Mouse (Mus musculus) lung, postnatal 14 days (tissue): ENCODE results near the gene Ctdspl.
A peak's percentile ranks its signal among the peaks of the same experiment; 100 is the strongest.

Experiments used
- DNase-seq: peaks from one replicate; pipeline ENCODE4 v3.0.0; 2021

Ctdspl gene

DNA sequence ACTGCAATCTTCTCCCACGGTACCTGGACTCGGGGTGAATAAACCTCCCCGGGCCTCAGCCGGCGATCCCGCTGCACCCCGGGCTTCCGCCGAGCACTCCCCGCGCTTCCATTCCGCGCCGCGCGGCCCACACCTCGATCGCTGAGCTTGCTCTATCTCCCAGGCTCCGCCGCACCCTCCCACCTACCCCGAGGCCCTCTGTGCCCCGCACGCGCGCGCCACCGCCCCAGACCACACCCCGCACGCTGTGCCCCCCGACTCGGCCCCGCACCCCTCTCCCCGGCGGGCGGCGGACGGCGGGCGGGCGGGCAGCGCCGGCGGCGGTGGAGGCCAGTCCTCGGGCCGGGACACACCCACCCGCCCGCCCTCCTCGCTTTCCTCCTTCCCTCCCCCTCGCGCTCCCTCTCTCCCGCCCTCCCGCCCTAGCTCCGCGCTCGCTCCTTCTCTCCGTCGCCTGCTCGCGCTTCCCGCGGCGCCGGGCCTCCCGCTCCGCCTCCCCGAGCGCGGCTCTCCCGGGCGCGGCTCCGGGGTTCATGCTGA, at the start of gene Ctdspl:
TSS of gene Ctdspl (plus strand) at position 343 of the 540 bp plus-strand sequence.
- DNase-seq, result peak; percentile 58

- DNase-seq, result no peak
These were observed 49.4 kb upstream of the Ctdspl start for GRCm38 (mm10) chr9:118876902-118877301.

DNA sequence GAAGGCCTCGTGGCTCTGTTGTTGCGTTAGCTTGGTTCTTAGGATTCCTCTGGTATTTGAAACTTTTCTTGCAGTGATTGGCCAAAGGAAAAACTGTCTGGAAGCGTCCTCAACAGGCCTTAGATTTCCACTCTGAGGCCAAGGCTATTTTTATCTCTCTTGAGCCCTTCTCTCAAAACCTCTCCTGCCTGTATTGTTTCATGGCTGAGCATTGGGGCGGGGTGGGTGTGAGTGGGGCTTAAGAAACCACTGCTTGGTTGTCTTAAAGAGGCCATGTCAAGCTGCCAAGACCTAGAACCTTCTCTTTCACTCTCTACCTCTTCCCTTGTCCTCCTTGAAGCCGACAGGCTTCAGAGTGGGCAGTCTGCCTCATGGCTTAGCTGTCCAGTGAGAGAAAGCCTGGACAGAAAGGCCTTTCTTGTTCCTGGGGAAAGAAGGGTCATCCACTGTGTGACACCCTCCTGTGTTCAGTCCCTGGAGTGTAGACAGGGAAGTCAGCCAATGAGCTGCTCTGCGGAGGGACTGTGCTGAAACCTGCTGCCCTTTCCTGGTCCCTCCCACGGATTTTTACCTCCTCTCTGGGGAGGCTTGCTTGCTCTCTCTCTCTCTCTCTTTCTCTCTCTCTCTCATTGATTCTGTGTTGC, 48.8 kb upstream of the Ctdspl start:
- DNase-seq, result peak; percentile 50

- no peak for DNase-seq
These were observed 47.7 kb upstream of the Ctdspl start for GRCm38 (mm10) chr9:118878596-118878995.

DNA sequence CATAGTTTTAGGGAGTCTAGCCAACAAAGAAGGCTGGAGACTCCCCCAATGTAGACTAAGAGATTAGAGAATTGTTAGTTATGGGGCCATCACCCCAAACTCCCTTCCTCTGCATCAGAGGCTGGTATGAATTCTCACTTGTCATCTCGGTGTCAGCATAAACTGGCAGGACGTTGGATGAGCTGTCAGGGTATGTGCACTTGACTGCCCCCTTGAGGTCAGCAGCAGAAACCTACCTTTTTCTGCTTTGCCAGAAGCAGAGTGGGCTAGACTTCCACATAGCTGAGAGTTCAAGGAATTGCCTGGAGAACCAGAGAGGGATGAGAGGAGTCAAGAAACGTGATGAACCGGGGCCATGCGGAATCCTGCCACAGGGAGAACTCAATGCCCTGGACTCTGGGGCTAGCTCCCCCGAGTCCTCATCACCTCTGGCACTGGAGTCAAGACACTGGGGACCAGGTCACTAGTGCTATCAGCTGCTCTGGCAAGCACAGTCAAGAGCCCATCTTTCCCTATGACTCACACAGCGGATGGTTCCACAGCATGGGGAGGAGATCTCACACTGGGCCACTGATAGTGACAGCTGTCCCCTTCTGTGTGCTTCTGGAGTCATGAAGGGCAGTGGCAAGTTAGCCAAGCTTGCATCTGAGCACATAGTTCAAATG, 44.8 kb upstream of the Ctdspl start:
- DNase-seq, result peak; percentile 45

DNA sequence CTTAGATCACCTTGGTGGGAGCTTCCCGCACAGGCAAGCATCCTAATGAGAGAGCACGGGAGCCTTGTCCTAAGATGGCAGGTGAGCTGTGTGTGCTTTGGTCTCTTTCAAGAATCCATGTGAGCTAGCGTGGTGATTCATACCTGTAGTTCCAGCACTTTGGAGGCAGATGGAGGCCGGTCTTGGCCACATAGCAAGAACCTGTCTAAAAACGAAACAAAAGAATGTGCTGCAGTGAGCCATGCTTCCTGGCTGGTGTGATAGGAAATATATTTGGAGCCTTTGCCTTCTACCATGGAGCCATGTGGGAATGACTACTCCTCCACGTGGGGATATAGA, 44.3 kb upstream of the Ctdspl start:
- no peak for DNase-seq

GRCm38 (mm10) chr9:118883150-118883549, 43.1 kb upstream of the Ctdspl start:
- DNase-seq, result no peak

DNA sequence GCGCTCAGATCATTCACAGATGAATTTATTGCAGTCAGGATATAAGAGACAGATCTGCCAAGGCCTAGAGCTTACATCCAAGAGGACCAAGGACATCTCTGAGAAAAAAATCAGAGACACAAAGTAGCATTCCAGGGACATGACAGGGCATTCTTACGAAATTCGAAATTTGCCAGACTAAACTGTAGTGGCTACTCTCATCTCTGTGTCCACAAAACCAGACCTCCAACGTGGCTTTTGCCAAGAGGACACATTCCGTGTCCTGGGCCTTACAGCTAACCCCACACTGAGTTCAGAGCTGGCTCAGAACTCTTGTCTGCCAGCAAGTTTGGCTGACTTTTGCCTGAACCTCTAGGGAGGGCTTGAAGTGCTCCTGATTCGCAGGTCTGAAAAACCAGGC, 40.5 kb upstream of the Ctdspl start:
- peak; percentile 48 for DNase-seq

GRCm38 (mm10) chr9:118887201-118887600, 39.1 kb upstream of the Ctdspl start:
- DNase-seq, result no peak

GRCm38 (mm10) chr9:118887734-118888133, 38.5 kb upstream of the Ctdspl start:
- no peak for DNase-seq

DNA sequence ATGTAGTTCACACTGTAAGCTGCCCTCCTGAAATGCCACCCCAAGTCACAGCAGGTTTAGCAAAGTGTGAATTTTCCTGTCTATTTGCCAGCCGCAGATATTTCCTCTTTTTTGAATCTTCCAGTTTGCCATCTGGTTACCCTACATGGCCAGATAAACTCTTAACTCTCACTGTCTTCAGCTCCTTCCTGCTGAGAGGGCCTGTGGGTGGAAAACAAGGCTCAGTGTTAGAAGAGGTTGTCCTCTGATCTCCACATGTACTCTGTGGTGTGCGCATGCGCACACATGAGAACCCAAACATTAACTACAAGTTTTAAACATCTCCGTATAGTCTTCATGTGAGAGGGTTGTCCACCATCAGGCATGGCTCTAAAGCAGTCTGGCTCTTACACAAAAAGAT, 36.1 kb upstream of the Ctdspl start:
- DNase-seq, result no peak

DNA sequence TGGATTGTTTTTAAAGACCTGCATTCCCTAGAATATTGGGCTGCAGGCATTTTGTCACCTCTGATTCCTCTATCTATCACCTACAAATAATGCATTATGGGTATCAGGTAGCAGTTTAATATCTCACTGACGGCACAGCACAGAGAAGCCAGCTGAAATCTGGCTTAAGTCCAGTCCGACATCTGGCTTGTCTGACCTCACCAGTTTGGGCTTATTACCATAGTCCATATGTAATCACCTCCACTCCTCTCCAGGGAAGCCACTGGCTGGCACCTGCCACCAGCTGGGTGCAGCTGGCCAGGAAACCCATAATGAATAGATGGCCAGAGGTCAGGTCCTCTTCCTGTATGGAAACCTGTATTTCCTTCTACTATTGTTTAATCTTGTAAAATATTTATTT, 35.6 kb upstream of the Ctdspl start:
- no peak for DNase-seq

- no peak for DNase-seq
These were observed 35.2 kb upstream of the Ctdspl start for GRCm38 (mm10) chr9:118891068-118891467.

- DNase-seq, result no peak
These were observed 34.7 kb upstream of the Ctdspl start for GRCm38 (mm10) chr9:118891593-118891992.

GRCm38 (mm10) chr9:118895101-118895500, 31.2 kb upstream of the Ctdspl start:
- DNase-seq, result no peak

GRCm38 (mm10) chr9:118900677-118901076, 25.6 kb upstream of the Ctdspl start:
- no peak for DNase-seq

DNA sequence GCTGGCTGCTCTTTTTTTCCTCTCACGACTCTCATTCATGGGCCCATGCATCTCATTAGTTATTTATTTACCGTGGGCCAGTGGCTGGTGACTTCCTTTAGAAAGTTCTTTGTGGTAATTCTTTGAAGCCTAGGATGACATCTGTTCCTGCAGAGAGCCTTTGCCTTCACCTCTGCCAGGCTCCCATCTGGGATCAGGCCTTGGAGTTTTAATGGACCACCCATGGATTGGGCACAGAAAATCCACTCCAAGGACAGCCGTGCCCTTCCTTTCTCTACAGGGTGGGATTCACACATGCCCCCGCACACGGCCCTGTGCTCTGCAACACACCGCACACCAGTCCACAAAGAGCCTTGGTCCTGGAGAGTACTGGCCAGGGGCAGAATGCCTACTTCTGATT, 24.3 kb upstream of the Ctdspl start:
- no peak for DNase-seq

- DNase-seq, result peak; percentile 87
These were observed 18.2 kb upstream of the Ctdspl start for GRCm38 (mm10) chr9:118907934-118908620.

GRCm38 (mm10) chr9:118913048-118913447, 13.2 kb upstream of the Ctdspl start:
- DNase-seq, result peak; percentile 40

GRCm38 (mm10) chr9:118913613-118914012, 12.6 kb upstream of the Ctdspl start:
- DNase-seq, result no peak

DNA sequence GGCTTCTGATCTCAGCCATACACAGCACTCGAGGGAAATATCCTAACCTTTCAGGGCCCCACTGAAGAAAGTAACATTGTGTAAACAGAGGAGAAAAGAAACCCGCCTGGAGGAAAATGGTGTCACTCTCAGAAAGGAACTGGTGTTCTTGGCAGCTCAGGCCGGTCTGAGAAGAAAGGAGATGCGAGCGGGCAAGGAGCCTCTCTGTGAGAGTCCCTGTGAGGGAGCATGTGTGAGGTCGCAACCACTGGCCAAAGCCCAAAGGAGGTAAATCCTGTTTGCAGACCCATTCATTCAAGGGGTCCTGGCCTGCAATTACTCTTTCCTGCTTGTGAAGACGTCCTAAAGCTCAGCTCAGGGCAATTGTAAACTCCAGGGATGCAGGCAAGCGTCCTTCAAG, 11.7 kb upstream of the Ctdspl start:
- DNase-seq, result no peak

- peak; percentile 51 for DNase-seq
These were observed 11.0 kb upstream of the Ctdspl start for GRCm38 (mm10) chr9:118915290-118915689.

DNA sequence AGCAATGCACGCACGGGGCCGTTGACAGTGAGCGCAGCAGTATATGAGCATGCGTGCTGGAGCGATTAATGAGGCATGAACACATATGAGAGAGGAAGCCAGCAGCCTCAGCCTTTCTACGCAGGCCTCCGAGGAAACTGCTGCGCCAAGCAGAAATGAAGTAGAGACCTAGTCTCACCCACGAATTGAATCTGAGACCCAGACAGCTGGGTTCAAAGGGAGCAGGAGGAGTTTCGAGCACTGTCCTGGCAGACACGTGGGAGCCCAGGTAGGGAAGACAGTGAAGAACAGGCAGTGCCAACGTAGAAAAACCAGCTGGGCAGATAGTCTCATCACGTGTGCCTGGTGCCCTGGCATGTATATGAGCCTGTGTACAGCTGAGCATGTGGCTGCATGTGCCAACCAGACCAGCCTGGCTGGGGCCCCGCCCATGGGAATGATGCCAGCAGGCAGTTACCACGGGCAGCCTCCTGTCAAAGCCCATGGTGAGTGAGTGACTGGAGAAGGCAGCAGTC, 6.5 kb upstream of the Ctdspl start:
- no peak for DNase-seq
